Mouse (Mus musculus): ENCODE results near the gene Olfr32.
"Not testable (repeated sequence)": the region's sequence is repeated elsewhere in the genome, so short reads cannot be mapped to it uniquely, and the experiment has no call there.

Gene Olfr32

GRCm38 (mm10) chr2:90142196-90142595, at the start of gene Olfr32:
TSS of gene Olfr32 (minus strand) at chr2:90142296.
- no peak for DNase-seq (ENCODE audit: low spot score)

- not testable (repeated sequence) for DNase-seq (ENCODE audit: low spot score)
Observed at GRCm38 (mm10) chr2:90187082-90187481, 45.0 kb upstream of the Olfr32 start.

- DNase-seq (ENCODE audit: low spot score) = not testable (repeated sequence)
Observed at GRCm38 (mm10) chr2:90186082-90186481, 44.0 kb upstream of the Olfr32 start.

- no peak for DNase-seq (ENCODE audit: low spot score)
Observed at GRCm38 (mm10) chr2:90153916-90154315, 11.8 kb upstream of the Olfr32 start.

GRCm38 (mm10) chr2:90152991-90153390, 10.9 kb upstream of the Olfr32 start, which contains the start of gene Olfr1270:
TSS of gene Olfr1270 (minus strand) at chr2:90153091.
- DNase-seq (ENCODE audit: low spot score) = no peak

GRCm38 (mm10) chr2:90121312-90121711, 20.8 kb downstream of the Olfr32 start, which contains the start of gene Olfr1269:
TSS of gene Olfr1269 (minus strand) at chr2:90121412.
- DNase-seq (ENCODE audit: low spot score) = no peak

Measured in c-Kit-positive CD71-positive TER-119-positive erythroid progenitor cells, embryonic 14.5 days (primary cell).